ENCODE assay signal across 11 mouse cellular contexts in genomic region chr9:85090297-85090696, GRCm38 (mm10).
DNase-seq lines count a peak whose midpoint lies in the region; ATAC-seq lines count a peak whose summit lies in the region.
"Had no signal": no experiment of that assay in that cellular context is flagged by ENCODE, and none has a peak within 500 bp of the region (broad histone marks: within the 10 kb centered on the region; RNA-seq: fewer than 3 reads in every experiment).

No protein-coding gene starts in this region.

- peak overlapping the region; percentile 20 for H3K4me3 ChIP-seq in heart, embryonic 13.5 days
- H3K4me3 ChIP-seq in liver, embryonic 12.5 days = no peak overlapping the region
- H3K4me3 ChIP-seq: embryonic facial prominence, embryonic 13.5 days had no signal

- 30% methylated on average over 10 of the region's 10 CpGs for WGBS in heart, embryonic 13.5 days
- 31% methylated on average over 10 of the region's 10 CpGs for WGBS in liver, embryonic 12.5 days (ENCODE audit: insufficient replicate concordance)

- intact Hi-C loops in left cerebral cortex, postnatal 10 days (cut with DNase I) = no loop called here

- H3K4me1 ChIP-seq in heart, embryonic 13.5 days = peaks cover 12% of the 10 kb centered on the region
- H3K4me1 ChIP-seq in liver, embryonic 12.5 days = peaks cover 8% of the 10 kb centered on the region; the same call in 1 of the 2 replicates
- H3K4me1 ChIP-seq: embryonic facial prominence, embryonic 13.5 days had no signal

- no peaks in the 10 kb centered on the region for H3K36me3 ChIP-seq in heart, embryonic 13.5 days
- H3K36me3 ChIP-seq in liver, embryonic 12.5 days = no peaks in the 10 kb centered on the region
- H3K36me3 ChIP-seq: embryonic facial prominence, embryonic 13.5 days had no signal

- H3K4me2 ChIP-seq in heart, embryonic 13.5 days = peak overlapping the region; percentile 50
- H3K4me2 ChIP-seq in liver, embryonic 12.5 days = no peak overlapping the region
- H3K4me2 ChIP-seq: embryonic facial prominence, embryonic 13.5 days had no signal

- DNase-seq in cerebellum, adult 11-12 months = peak; percentile 14
- peak; percentile 2 for DNase-seq in cerebellum, postnatal 10 days
- peak; percentile 6 to 36 for DNase-seq in left cerebral cortex, postnatal 10 days (ENCODE audit: extremely low spot score in 1 of 2, low spot score in 2 of 2)
- DNase-seq in spleen, postnatal 14 days (ENCODE audit: low spot score in 2 of 2) = no peak
- no peak for DNase-seq in T-cell, adult 2 months (ENCODE audit: low spot score)
- DNase-seq in gastrocnemius, adult 18-20 months (ENCODE audit: low spot score) = no peak
- DNase-seq: kidney, postnatal 10 days; lung, adult 18-20 months had no signal

- no peaks in the 10 kb centered on the region for H3K9me3 ChIP-seq in heart, embryonic 13.5 days
- H3K9me3 ChIP-seq in liver, embryonic 12.5 days (replicated peaks) = no peaks in the 10 kb centered on the region
- H3K9me3 ChIP-seq: embryonic facial prominence, embryonic 13.5 days had no signal

- H3K27ac ChIP-seq in heart, embryonic 13.5 days (replicated peaks) = no peak overlapping the region
- no peak overlapping the region for H3K27ac ChIP-seq in liver, embryonic 12.5 days
- H3K27ac ChIP-seq: embryonic facial prominence, embryonic 13.5 days had no signal

- ATAC-seq in heart, embryonic 13.5 days (ENCODE audit: extremely low read depth, insufficient number of reproducible peaks, low FRiP score, low TSS enrichment) = peak; percentile 37; the same call in 1 of the 2 replicates
- ATAC-seq in liver, embryonic 12.5 days = no peak

- H3K9ac ChIP-seq in heart, embryonic 13.5 days = no peak overlapping the region
- no peak overlapping the region for H3K9ac ChIP-seq in liver, embryonic 12.5 days
- H3K9ac ChIP-seq: embryonic facial prominence, embryonic 13.5 days had no signal

- no peaks in the 10 kb centered on the region for H3K27me3 ChIP-seq in heart, embryonic 13.5 days (replicated peaks)
- H3K27me3 ChIP-seq in liver, embryonic 12.5 days (replicated peaks) = no peaks in the 10 kb centered on the region
- H3K27me3 ChIP-seq: embryonic facial prominence, embryonic 13.5 days had no signal

Comparison
In these comparisons a context has a peak if more than half of its experiments do, and no peak if none do; other contexts are left out.
1. DNase-seq: peak in cerebellum, adult 11-12 months (single experiment), cerebellum, postnatal 10 days (2 of 2) and left cerebral cortex, postnatal 10 days (2 of 2); none in spleen, postnatal 14 days (0 of 2), T-cell, adult 2 months (single experiment) and gastrocnemius, adult 18-20 months (single experiment).